ENCODE assay signal across 9 mouse cellular contexts in the genomic region with DNA sequence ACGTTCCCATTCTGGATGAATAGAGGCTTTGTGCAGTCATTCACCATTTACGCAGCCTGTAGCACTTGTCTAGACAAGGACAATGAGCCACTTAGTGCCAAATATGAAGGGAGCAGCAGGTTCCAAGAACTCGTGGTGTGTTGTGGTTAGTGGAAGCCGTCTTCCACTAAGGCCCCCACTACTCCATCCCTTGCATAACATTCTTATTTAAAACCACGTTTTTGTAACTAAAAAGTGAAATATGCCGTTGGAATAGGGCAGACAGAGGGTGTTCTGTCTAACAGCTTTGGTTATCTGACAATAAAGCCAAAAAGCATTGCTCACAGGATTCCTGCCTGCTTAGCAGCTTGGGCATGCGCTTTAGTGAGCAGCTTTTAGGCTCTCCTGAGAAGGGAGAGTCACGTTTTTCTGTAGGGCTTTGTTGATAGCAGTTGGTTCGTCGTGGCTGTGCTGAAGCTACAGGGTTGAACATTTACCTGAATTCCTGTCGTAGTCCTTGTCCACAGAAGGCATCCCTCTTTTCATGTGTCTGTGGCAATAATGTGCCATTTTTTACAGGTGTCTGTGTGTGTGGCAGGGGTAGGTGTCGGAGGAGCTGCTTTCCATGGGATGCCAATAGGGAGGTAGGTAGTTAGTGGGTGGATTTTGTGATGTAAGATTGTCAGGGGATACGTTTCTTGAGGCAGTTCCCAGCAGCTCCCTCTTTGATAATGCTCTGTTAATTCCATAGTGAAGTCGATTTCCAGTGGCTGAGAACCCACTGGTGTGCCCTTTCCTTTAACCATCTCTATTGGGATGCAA.
DNase-seq lines count a peak whose midpoint lies in the region; ATAC-seq and TF ChIP-seq lines count a peak whose summit lies in the region.
"Had no signal": no experiment of that assay in that cellular context is flagged by ENCODE, and none has a peak within 500 bp of the region (broad histone marks: within the 10 kb centered on the region; RNA-seq: fewer than 3 reads in every experiment).

No protein-coding gene starts in this region.

- no peak for TF ChIP-seq CTCF in lung, postnatal 0 days (IDR thresholded peaks at IDR 0.05)
- TF ChIP-seq CTCF in lung, adult 2 months (IDR thresholded peaks at IDR 0.05; ENCODE audit: insufficient read depth, low read length) = no peak

- peak overlapping the region; percentile 33; the same call in 1 of the 2 replicates for H3K27ac ChIP-seq in lung, postnatal 0 days (ENCODE audit: low read length)
- peak overlapping the region; percentile 82 for H3K27ac ChIP-seq in hindbrain, embryonic 10.5 days
- H3K27ac ChIP-seq in limb, embryonic 14.5 days (replicated peaks; ENCODE audit: low read depth, low read length) = peak overlapping the region; percentile 56
- H3K27ac ChIP-seq: liver, embryonic 14.5 days had no signal

- whole genome bisulfite sequencing in lung, postnatal 0 days = 44% methylated on average over 14 of the region's 14 CpGs
- 52% methylated on average over 14 of the region's 14 CpGs for WGBS in lung, adult 2 months
- 52% methylated on average over 14 of the region's 14 CpGs for WGBS in hindbrain, embryonic 10.5 days
- WGBS in limb, embryonic 14.5 days = 57% methylated on average over 14 of the region's 14 CpGs

- H3K4me1 ChIP-seq in lung, postnatal 0 days (ENCODE audit: insufficient read depth, low read depth, low read length) = peaks cover 1% of the 10 kb centered on the region; the same call in 1 of the 2 replicates
- H3K4me1 ChIP-seq in lung, adult 2 months (ENCODE audit: control insufficient read depth, insufficient read depth, low read length) = no peaks in the 10 kb centered on the region
- H3K4me1 ChIP-seq in hindbrain, embryonic 10.5 days (replicated peaks) = peaks cover 17% of the 10 kb centered on the region
- no peaks in the 10 kb centered on the region for H3K4me1 ChIP-seq in limb, embryonic 14.5 days (ENCODE audit: control insufficient read depth, insufficient read depth, low read length)

- H3K9me3 ChIP-seq in lung, postnatal 0 days (ENCODE audit: low read length) = no peaks in the 10 kb centered on the region
- H3K9me3 ChIP-seq in hindbrain, embryonic 10.5 days = no peaks in the 10 kb centered on the region
- H3K9me3 ChIP-seq in limb, embryonic 14.5 days (ENCODE audit: control insufficient read depth, low read length) = no peaks in the 10 kb centered on the region

- no peak overlapping the region for H3K4me3 ChIP-seq in lung, postnatal 0 days (ENCODE audit: low read depth, low read length)
- no peak overlapping the region for H3K4me3 ChIP-seq in lung, adult 2 months (replicated peaks; ENCODE audit: extremely low read depth, low read depth, low read length)
- H3K4me3 ChIP-seq in hindbrain, embryonic 10.5 days = no peak overlapping the region
- no peak overlapping the region for H3K4me3 ChIP-seq in limb, embryonic 14.5 days (replicated peaks; ENCODE audit: low read length)

- peak; percentile 38 for DNase-seq in lung, postnatal 0 days (ENCODE audit: low spot score)
- no peak for DNase-seq in lung, adult 2 months
- DNase-seq in hindbrain, embryonic 10.5 days (ENCODE audit: low spot score) = peak; percentile 25
- DNase-seq in limb, embryonic 14.5 days (ENCODE audit: low spot score) = peak; percentile 8
- peak; percentile 36 for DNase-seq in right cerebral cortex, postnatal 4 days
- DNase-seq in thymus, postnatal 10 days (ENCODE audit: low spot score in 2 of 2) = no peak
- no peak for DNase-seq in T-cell, adult 2 months (ENCODE audit: low spot score)
- no peak for DNase-seq in natural killer cell, adult 2 months (ENCODE audit: low spot score in 2 of 2)

- no peaks in the 10 kb centered on the region for H3K36me3 ChIP-seq in lung, postnatal 0 days (ENCODE audit: insufficient read depth, low read length)
- H3K36me3 ChIP-seq in hindbrain, embryonic 10.5 days = no peaks in the 10 kb centered on the region
- H3K36me3 ChIP-seq in limb, embryonic 14.5 days (ENCODE audit: control insufficient read depth, insufficient read depth, low read length) = no peaks in the 10 kb centered on the region

- no peak for TF ChIP-seq POLR2A in lung, adult 2 months (IDR thresholded peaks at IDR 0.05; ENCODE audit: borderline replicate concordance, extremely low read depth, low read depth, low read length)
- no peak for TF ChIP-seq POLR2A in limb, embryonic 14.5 days (IDR thresholded peaks at IDR 0.05; ENCODE audit: borderline replicate concordance, extremely low read depth, insufficient read depth, insufficient read length)

- H3K9ac ChIP-seq in lung, postnatal 0 days (replicated peaks; ENCODE audit: low read depth) = no peak overlapping the region
- no peak overlapping the region for H3K9ac ChIP-seq in limb, embryonic 14.5 days (ENCODE audit: low read depth, low read length, severe bottlenecking)
- H3K9ac ChIP-seq: liver, embryonic 14.5 days had no signal

- ATAC-seq in lung, postnatal 0 days = peak; percentile 50
- ATAC-seq in limb, embryonic 14.5 days (ENCODE audit: low FRiP score, low read depth) = peak; percentile 50; the same call in 1 of the 2 replicates

- H3K27me3 ChIP-seq in lung, postnatal 0 days (replicated peaks; ENCODE audit: insufficient read depth, low read length) = no peaks in the 10 kb centered on the region
- H3K27me3 ChIP-seq in hindbrain, embryonic 10.5 days (ENCODE audit: insufficient read depth, poor library complexity, severe bottlenecking) = no peaks in the 10 kb centered on the region
- no peaks in the 10 kb centered on the region for H3K27me3 ChIP-seq in limb, embryonic 14.5 days (ENCODE audit: control insufficient read depth, insufficient read depth, low read length)

- peak overlapping the region; percentile 12; the same call in 1 of the 2 replicates for H3K4me2 ChIP-seq in lung, postnatal 0 days (replicated peaks; ENCODE audit: low read depth, low read length)
- H3K4me2 ChIP-seq in limb, embryonic 14.5 days (replicated peaks; ENCODE audit: low read depth, low read length, severe bottlenecking) = no peak overlapping the region

- peak; percentile 43 for TF ChIP-seq EP300 in lung, postnatal 0 days (IDR thresholded peaks at IDR 0.05)

Comparison
In these comparisons a context has a peak if more than half of its experiments do, and no peak if none do; other contexts are left out.
1. DNase-seq: peak in lung, postnatal 0 days (single experiment), hindbrain, embryonic 10.5 days (single experiment), limb, embryonic 14.5 days (single experiment) and right cerebral cortex, postnatal 4 days (single experiment); none in lung, adult 2 months (single experiment), thymus, postnatal 10 days (0 of 2), T-cell, adult 2 months (single experiment) and natural killer cell, adult 2 months (0 of 2).
2. Peak in every context shown above with its lines, with median percentiles within 50 percentile points of each other: H3K27ac ChIP-seq.